Mouse (Mus musculus) left cerebral cortex, postnatal 14 days (tissue): ENCODE results near the gene Wfdc1. TPM values are rescaled to one million over a fixed set of nuclear protein-coding genes. Genes with fewer than 3 reads are reported as not detected.

ENCODE experiments used
- DNase-seq, 2 experiments: peaks; one replicate each; pipeline ENCODE4 v3.0.0; 2021 to 2022; ENCODE audit warnings: low spot score in 2 of 2, mixed read lengths in 1 of 2
- intact Hi-C: fragments of 180-260 bp; cut with DNase I; formaldehyde crosslinking; loops from one replicate; pipeline ENCODE4 v1.15.1; 2025
- total RNA-seq, 2 experiments: library from RNA; stranded (reverse); gene quantifications; 2 replicates each; pipeline ENCODE4 v1.2.3; 2021

Wfdc1 gene
- total RNA-seq, 2 experiments from 2014 or later = 8.8 to 9.3 TPM

DNA sequence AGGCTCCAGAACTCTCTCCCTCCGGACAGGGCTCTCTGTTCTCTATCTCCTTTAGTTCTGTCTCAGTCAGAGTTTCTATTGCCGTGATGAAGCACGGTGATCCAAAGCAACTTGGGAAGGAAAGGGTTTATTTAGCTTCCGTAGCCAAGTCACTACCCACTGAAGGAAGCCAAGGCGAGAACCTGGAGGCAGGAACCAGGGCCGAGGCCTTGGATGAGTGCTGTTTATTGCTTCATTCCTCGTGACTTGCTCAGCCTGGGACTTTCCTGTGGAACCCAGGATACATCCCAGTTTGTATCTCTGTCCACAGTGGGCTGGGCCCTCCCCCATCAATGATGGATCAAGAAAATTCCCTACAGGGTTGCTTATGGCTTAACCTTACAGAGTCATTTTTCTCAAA, 29.4 kb upstream of the Wfdc1 start:
- DNase-seq = no peak
- intact Hi-C loops = no loop called here

DNA sequence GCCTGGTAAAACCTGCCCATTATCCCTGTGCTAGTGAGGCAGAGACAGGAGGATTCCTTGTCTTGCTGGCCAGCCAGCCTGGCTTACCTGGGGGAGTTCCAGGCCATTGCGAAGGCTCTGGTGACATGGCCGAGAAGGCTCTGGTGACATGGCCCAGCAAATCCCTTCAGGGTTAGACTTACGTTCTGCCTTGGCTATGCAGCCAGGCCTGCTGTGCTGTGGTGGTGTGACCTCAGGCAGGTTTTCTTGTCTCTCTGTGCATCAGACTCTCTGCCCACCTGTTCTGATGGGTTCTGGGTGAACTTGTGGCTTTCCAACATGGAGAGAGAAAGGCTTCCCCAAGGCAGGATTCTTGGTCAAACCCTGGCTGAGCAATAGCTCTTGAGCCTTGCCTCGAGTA, 28.8 kb upstream of the Wfdc1 start:
- intact Hi-C loops = no loop called here
- DNase-seq = no peak

DNA sequence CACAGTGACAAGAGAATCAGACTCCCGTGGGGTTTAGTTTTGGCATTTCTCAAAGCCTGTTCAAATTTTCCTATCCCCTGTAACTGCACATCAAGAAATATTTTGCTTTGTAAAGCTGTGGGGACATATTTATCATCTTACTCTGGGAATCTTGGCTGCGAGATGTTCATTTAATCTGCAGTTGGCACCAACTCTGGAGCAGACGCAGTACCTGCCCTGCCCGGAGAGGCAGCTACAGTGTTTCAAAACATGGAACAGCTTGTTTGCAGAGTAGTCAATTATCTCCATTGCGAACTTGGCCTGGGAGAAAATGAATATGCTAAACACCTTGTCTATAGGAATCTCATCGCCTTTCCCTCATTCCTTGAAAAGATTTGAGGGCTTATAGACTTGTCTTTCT, 27.9 kb upstream of the Wfdc1 start:
- intact Hi-C loops = no loop called here
- DNase-seq = no peak

DNA sequence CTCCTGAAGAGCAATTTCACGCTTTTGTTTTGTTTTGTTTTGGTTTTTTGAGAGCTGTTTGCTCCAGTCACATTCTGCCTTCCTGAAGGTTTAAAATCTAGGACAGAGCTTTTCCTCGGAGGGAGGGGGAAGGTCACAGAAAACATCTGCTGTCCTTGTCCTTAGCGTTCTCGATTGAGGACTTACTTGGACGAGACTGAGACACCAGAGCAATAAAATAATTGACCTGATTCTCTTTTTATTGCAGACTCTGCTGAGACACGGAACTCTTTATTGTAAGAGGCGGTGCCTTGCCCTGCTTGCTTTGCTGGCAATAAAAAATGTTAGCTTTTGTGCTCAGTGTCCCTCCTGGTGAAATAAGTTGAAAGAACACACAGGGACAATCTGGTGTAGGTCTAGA, 26.4 kb upstream of the Wfdc1 start:
- no peak for DNase-seq
- intact Hi-C loops = no loop called here

DNA sequence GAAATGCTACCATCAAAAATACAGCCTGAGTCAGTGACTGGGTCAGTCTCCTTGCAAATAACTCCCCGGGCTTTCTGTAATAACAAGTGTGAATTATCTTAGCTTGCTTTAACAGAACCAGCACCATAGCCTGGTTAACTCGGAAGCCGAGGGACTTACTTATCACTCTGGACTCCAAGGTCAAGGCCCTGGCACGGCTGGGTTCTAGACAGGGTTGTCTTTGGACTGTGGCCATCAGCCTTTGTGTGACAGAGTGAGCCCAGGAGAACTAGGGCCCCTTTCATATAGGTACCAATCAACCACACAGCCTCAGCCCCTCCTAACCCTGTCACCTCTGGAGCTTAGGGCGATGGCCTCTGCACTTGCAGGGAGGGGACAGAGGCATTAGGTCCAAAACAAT, 25.1 kb upstream of the Wfdc1 start:
- intact Hi-C loops = no loop called here
- no peak for DNase-seq

DNA sequence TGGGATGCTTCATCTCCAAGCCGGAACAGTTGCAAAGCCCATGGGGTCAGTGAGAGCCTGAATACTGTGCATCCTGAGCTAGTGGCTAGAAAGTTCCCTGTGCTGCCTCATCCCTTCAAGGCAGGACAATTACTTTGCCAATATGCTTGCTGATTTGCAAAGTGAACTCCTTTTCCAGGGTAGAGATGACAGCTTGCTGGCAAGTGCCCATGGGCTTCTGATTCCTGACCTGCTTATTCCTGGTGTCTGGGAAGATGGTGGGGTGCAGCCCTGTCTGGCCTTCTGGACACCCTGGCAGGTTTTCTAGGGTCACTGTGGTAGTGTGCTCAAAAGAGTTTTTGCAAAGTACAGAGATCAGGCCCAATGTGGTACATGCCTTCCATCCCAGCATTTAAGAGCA, 23.2 kb upstream of the Wfdc1 start:
- intact Hi-C loops = no loop called here
- DNase-seq = no peak

DNA sequence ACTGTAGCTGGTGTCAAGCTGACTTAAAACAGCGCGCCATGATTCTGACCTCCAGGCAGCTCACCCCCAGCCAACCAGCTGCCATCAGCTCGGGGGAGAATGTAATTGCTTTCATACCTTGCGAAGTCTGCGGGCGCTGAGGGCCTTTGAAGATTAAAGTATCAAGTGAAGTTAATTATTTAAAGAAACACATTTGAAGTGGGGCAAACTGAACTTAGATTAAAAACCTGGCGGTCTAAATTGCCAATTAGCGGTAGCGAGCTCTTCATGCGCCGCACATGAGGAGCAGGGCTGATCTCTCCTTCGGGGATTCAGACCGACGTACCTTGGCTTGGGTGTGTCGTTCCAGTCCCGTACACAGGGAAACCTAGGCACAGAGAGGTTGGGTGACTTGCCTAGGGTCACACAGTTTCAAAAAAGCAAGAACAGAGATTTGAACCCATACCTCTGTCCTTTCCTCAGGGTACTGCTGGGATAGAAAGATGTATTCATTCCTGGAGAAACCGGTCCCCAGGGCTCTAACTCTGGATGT, 21.7 kb upstream of the Wfdc1 start:
- intact Hi-C loops = no loop called here

DNA sequence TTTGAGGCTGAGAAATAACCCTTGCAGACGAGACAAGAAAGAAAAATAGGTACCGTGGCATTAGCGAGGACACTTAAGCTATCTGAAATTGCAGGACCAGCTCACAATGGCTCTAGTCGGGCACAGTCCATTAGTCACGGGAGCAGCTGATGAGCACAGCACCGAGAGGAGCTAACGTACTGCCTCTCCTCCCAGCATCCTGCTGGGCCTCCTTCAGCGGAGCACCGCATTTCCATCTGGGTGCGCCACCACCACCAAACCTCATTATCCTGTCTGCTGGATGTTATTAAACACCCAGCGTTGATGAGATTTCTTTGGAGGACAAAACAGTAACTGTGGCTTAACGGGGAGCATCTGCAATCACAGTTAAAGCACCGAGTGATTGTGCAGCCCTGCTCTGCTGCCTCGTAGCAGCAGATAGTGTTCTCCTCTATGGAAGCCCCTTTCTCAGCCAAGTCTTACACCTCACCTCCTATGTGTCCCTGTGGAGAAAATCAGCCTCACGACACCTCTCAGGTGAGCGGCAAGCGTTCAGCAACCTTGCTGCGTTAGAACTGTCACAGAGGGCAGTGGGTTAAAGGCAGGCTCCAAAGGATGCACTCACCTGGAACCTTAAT, 21.1 kb upstream of the Wfdc1 start:
- no peak for DNase-seq
- intact Hi-C loops = no loop called here

More for the DNA sequence above, 21.7 kb upstream of the Wfdc1 start:
- DNase-seq = no peak

DNA sequence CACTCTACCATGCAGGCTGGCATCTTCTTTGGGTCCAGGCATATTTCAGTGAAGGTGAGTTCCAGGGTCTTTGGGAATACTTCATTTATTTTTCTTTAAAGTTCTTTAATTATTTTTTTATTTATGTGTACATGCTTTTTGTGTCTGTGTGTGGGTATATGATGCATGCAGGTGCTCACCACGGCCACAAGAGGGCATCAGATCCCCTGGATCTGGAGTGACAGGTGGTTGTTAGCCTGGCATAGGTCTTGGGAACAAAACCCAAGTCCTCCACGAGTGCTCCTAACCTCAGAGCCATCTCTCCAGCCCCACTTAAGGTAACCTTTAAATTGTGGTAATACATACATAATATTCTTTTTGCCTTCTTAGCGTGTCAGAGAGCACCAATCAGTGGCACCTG, 20.0 kb upstream of the Wfdc1 start:
- no peak for DNase-seq
- intact Hi-C loops = no loop called here

DNA sequence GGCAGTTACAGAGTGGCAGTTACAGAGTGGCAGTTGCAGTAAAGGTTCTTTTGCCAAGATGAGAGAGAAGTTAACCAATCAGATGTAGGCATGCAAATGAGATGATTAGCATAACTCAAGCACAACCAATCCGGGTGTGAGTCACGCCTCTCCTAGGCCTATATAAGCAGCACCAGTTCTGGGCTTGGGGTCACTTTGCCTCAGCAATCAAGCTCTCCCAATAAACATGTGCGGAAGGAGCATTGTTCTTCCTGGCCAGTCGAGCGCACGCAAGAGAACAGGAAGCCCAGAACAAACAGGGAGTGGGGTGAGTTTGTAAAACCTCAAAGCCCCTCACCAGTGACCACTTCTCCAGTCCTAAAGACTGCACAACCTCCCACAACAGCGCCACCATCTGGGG, 19.3 kb upstream of the Wfdc1 start:
- DNase-seq = no peak
- intact Hi-C loops = no loop called here

DNA sequence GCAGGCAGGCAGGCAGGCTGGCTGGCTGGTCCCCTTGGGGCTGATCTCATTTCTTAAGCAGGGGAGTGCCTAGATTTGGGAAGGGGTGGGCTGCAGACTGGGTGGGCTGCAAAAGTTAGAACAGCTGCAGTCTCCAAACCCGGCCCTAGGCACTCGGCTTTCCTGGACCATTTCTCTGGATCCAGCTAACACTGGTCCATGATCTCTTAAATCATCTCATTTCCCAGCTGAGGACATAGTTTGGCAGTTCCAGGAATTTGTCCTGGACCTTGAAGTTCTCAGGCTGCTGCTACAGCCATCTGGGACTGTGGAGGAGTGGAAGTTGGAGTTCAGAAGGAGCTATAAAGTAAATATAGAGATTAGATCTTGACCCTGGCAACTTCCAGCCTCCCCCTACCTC, 14.8 kb upstream of the Wfdc1 start:
- intact Hi-C loops = no loop called here
- no peak for DNase-seq

DNA sequence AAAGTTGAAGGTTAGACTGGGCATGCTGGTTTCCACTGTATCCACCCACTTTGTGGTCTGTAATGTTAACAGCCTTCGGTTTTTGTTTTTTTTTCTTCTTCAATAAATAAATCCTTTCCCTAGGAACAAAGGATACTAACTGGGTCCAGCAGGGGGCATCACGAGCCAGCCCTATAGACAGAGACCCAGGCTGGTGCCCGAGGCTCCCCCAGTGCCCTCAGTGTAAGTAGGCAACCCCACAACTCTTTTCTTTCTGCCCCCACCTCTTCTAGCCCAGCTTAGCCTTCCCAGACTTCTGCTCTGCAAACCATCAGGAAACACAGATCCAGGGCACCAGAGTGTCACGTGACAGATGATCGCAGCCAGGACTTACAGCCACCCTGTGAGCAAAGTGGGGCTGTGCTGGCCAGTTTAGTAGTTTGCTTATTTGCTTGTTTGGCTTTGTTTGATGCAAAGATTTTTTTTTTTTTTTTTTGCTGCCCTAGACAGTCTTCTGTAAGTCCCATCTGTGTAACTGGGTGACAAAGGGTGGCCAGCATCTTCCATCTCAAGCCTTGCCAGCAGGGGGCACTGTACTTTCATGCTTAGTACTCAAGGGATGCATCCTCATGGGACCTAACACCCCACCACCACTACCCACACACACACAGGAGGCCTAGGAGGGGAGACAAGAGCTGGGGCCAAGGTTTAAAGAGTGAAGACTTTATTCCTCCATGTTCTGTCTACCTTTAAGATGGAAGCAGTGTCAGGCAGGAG, 9.3 kb upstream of the Wfdc1 start:
- intact Hi-C loops = no loop called here
- DNase-seq = no peak

DNA sequence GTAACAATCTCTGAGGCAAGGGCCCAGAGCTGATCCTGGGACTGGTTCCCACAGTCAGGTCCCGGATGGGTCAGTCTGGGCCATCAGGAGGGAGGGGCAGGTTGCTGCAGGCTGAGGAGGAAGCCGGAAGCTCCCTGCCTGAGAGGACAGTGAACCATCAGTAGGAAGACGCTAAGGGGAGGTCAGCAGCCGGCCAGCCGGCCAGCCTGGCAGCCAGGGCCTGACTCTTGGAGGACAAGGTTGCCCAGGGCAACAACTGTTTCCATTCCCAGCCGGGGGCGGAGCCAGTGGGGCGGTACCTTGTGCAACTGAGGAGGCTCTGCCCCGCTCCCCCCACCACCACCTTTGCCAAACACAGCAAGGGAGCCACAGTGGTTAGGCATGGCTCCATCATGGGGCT, 5.1 kb upstream of the Wfdc1 start:
- intact Hi-C loops = no loop called here

DNA sequence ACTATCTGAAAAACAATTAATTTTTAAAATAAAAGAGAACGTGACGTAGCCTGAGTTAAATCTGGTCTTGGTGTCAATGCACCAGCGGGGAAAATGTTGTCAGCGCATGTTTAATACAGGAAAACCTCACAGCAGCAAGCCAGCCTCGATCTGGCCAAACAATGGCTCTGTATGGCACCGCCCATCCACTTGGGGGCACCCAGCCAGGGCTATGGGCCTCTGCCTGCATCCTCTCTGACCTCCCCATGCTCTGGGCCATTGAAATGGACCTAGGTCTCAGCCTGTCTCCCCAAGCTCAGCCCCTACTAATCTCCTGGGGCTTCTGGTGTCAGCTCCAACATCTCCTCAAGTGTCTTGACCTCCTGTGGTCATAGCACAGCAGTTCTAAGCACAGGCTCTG, 4.3 kb upstream of the Wfdc1 start:
- DNase-seq = no peak
- intact Hi-C loops = no loop called here

More for the DNA sequence above, 5.1 kb upstream of the Wfdc1 start:
- peak in 1 of 2 experiments; percentile 14 for DNase-seq

DNA sequence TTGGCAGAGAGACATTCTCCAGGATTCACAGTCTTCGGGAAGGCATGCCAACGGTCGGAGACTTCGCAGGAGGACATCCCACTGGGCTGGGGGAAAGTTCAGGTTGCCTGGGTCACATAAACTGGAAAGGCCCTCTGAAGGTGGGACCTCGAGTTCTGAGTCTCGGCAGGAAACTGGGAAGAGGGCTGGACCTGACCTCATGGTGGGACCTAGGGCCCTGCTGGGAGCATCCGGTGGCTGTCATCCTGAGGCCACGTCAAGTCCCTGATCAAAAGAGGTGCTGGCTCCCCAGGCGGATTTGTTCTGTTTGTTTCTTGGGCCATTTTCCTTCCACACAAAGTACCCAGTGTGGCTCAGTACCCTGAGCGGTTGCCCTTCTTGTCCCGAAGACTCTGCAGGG, 2.7 kb upstream of the Wfdc1 start:
- intact Hi-C loops = no loop called here
- no peak for DNase-seq

DNA sequence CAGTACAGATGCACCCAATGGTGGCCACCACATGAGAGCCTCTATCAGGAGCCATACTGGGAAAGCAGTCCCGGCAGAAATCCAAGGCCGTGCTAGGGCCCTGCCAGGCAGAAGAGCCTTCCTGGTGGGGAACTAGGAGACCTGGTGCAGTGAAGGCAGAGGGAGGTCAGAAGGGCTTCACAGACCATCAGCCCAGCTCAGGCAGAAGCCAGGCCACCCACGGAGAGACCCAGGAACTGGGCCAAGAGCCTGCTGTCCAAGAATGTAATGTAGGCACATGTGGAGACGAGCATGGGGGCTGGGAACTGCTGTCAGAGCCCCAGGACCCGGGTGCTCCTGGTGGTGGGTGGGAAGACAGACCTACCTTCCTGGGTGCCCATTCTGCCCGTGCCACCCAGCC, 895 bp upstream of the Wfdc1 start:
- DNase-seq = no peak
- intact Hi-C loops = no loop called here

DNA sequence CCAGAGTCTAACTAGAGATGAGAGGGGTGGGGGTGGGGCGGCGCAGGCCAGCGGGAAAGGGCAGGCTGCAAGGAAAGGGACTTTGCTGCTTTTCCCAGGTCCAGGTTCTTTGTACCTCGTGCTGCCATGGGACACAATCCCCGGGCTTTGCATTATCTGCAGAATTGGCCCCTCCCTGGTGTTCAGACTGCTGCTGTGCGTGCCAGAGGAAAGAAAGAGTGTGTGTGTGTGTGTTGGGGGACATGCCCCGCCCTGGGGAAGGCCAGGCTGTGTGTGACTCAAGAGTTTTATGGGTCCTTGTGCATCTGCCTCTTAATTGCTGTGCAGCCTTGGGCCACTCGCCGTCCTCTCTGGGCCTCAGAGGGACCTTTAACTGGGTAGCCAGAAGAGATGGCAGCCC, 2.3 kb downstream of the Wfdc1 start:
- DNase-seq = no peak
- intact Hi-C loops = no loop called here

DNA sequence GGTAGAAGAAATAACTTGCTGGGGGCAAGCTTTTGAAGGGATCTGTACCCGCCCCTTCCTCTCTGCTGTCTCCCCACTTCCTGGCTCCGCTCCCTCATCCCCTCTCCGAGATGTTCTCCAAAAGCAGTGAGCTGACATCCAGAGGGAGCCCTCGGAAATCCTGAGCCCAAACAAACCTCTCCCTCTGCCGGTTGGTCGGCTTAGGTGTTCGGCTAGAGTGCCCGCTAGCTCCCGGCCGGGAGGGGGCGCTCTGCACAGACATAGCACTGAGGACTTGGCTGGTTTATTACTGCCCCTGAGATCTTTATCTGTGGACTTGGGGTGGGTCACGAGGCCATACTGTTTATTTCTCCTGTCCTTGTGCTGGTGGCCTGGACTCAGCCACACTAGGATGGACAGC, 3.1 kb downstream of the Wfdc1 start:
- intact Hi-C loops = no loop called here
- DNase-seq = no peak

DNA sequence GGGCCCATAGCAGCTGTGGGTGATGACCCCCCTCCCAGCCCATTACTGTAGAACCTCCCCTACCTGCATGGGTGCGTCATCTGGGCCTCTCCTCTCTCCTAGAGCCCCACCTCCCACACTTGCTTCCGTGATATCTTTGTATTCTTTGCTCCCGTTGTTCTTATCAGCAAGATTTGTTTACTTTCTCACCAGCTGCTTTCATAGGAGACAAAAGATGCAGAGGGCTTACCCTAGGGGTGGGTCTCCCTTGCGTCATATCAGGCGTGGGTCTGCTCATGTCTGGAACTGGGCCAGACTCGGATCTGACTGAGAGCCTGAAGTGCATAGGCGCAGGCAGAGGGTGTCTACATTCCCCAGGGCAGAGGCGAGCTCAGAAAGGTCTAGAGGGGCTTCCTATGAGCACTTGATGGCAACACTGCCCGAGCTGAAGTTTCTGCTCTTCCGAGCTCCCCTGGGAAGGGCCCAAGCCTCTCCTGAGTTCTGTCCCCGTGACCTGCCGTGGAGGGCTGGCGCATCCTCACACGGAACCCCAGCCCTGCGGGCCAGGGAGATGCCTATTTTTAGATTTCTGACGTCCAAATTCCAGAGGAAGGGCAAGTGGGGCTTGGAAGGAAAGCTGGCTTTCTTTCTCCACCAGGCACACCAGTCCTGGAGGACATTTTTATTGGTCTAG, 4.4 kb downstream of the Wfdc1 start:
- intact Hi-C loops = loop anchor here (5.0 to 10.0 kb wide), 2 partner anchors 78 to 256 kb away; no protein-coding TSS in a partner anchor

DNA sequence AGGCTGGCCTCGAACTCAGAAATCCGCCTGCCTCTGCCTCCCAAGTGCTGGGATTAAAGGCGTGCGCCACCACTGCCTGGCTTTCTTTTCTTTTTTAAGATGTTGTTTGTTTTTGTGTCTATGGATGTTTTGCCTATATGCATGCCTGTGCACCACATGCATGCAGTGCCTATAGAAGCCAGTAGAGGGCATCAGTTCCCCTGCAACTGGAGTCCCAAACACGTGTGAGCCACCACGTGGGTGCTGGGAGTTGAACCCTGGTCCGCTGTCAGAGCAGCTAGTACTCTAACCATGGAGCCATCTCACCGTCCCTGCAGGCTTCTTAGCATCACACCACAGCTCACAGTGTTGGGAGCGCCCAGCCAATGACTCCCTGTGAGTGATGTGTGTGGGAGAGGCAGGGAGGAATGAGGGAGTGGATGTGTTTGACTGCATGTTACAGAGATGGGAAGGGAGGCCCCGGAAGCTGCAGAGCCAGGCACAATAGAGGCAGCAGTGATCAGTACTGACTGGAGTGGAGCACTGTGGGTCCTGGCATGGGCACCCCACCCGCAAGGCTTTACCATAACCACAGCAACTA, 7.9 kb downstream of the Wfdc1 start:
- DNase-seq = no peak
- intact Hi-C loops = loop anchor here (5.0 to 10.0 kb wide), 2 partner anchors 82 to 259 kb away; no protein-coding TSS in a partner anchor

More for the DNA sequence above, 4.4 kb downstream of the Wfdc1 start:
- no peak for DNase-seq
